Mouse (Mus musculus): ENCODE measurements at regions not wholly inside any gene's neighbourhood (a gene's known extent, or its start where the extent isn't known, plus 50 kb on each side); places are given as distances from the start of the nearest gene placed in this dataset.

GRCm38 (mm10) chr3:35102715-35103591 lies 452.7 kb downstream of the Sox2 start:
- DNase-seq (ENCODE audit: low spot score): no peak

- no peak for DNase-seq (ENCODE audit: low spot score)
Observed at GRCm38 (mm10) chr3:35104884-35105283, 454.7 kb downstream of the Sox2 start.

GRCm38 (mm10) chr3:35106097-35106496 lies 455.9 kb downstream of the Sox2 start:
- DNase-seq (ENCODE audit: low spot score): no peak

GRCm38 (mm10) chr3:35133477-35133876 lies 483.3 kb downstream of the Sox2 start:
- DNase-seq (ENCODE audit: low spot score): no peak

- no peak for DNase-seq (ENCODE audit: low spot score)
Observed at GRCm38 (mm10) chr3:35141500-35142220, 491.5 kb downstream of the Sox2 start.

- DNase-seq (ENCODE audit: low spot score): no peak
Observed at GRCm38 (mm10) chr3:35142683-35143082, 492.5 kb downstream of the Sox2 start.

- DNase-seq (ENCODE audit: low spot score): no peak
Observed at GRCm38 (mm10) chr3:35145569-35145968, 495.4 kb downstream of the Sox2 start.

- DNase-seq (ENCODE audit: low spot score): no peak
Observed at GRCm38 (mm10) chr3:35146681-35147080, 496.5 kb downstream of the Sox2 start.

GRCm38 (mm10) chr3:35149251-35149691 lies 499.1 kb downstream of the Sox2 start:
- peak; percentile 5 for DNase-seq (ENCODE audit: low spot score)

- no peak for DNase-seq (ENCODE audit: low spot score)
Observed at GRCm38 (mm10) chr3:35152191-35152590, 502.0 kb downstream of the Sox2 start.

- no peak for DNase-seq (ENCODE audit: low spot score)
Observed at GRCm38 (mm10) chr3:35154266-35154665, 504.1 kb downstream of the Sox2 start.

- no peak for DNase-seq (ENCODE audit: low spot score)
Observed at GRCm38 (mm10) chr3:35168676-35169075, 518.5 kb downstream of the Sox2 start.

GRCm38 (mm10) chr3:35178759-35179440 lies 528.7 kb downstream of the Sox2 start:
- no peak for DNase-seq (ENCODE audit: low spot score)

GRCm38 (mm10) chr3:35208526-35208925 lies 545.4 kb upstream of the Atp11b start:
- no peak for DNase-seq (ENCODE audit: low spot score)

GRCm38 (mm10) chr3:35219394-35219793 lies 534.5 kb upstream of the Atp11b start:
- DNase-seq (ENCODE audit: low spot score): no peak

- DNase-seq (ENCODE audit: low spot score): no peak
Observed at GRCm38 (mm10) chr3:35221183-35221582, 532.7 kb upstream of the Atp11b start.

GRCm38 (mm10) chr3:35222251-35222650 lies 531.7 kb upstream of the Atp11b start:
- no peak for DNase-seq (ENCODE audit: low spot score)

GRCm38 (mm10) chr3:35225051-35225701 lies 528.7 kb upstream of the Atp11b start:
- DNase-seq (ENCODE audit: low spot score): no peak

- DNase-seq (ENCODE audit: low spot score): no peak
Observed at GRCm38 (mm10) chr3:35225774-35226365, 528.0 kb upstream of the Atp11b start.

- DNase-seq (ENCODE audit: low spot score): no peak
Observed at GRCm38 (mm10) chr3:35231158-35231928, 522.6 kb upstream of the Atp11b start.

GRCm38 (mm10) chr3:35232487-35232886 lies 521.4 kb upstream of the Atp11b start:
- no peak for DNase-seq (ENCODE audit: low spot score)
